Mouse (Mus musculus) layer of hippocampus, adult 9-11 months (tissue): Measurements from ENCODE around the gene Gm10260.

Source experiments
- DNase-seq: peaks from one replicate; pipeline ENCODE4 v3.0.0; 2022

Gene Gm10260

DNA sequence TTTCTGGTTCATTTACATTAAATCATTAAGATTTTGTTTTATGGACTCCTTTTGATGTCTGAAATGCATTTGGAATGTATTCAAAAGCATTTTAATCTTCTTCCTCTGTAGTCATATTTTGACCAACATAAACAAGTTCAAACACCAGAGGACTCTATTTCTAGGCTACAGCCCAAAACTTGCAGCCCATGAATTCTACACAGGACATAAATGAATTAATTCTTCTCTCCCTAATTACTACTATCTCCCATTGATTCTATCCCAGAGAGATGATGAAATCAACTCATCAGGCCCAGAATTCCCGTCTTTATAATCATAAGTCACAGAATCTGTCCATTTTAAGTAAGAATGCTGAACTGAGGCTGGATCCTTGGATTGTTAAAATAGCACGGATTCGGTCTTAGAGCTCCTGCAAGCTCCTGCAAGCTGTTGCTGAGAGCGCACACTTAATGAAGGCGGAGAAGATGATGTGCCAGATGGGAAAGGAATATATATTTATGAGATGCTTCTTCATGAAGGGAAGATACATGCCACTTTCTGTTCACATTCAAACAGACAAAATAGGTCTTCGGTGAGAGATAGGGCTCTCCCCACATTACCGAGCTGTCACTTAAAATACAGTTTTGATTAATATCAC is 7.7 kb upstream of the Gm10260 start:
- DNase-seq = peak; percentile 59

- no peak for DNase-seq
Measured at GRCm38 (mm10) chr13:97766600-97766999, 6.2 kb upstream of the Gm10260 start.

DNA sequence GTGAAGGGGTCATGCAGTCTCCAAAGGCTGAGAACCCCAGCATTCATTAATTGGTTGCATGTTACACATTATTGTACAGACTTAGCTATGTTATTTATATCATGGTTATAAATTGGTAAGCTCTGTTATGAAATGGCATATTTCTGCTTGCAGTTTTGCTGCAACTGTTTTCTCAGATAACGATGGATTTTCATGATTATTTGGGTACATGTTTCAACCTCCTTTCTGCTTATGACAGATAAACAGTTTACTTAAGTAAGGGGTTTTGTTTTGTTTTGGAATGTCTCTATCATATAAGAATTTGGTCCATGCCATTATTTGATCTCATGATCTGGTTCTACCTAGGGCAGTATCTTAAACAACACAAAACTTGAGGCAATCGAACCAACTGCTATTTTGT is 5.5 kb upstream of the Gm10260 start:
- no peak for DNase-seq

- DNase-seq = no peak
Measured at GRCm38 (mm10) chr13:97764067-97764466, 3.6 kb upstream of the Gm10260 start.

GRCm38 (mm10) chr13:97763436-97763835 is 3.0 kb upstream of the Gm10260 start:
- no peak for DNase-seq

DNA sequence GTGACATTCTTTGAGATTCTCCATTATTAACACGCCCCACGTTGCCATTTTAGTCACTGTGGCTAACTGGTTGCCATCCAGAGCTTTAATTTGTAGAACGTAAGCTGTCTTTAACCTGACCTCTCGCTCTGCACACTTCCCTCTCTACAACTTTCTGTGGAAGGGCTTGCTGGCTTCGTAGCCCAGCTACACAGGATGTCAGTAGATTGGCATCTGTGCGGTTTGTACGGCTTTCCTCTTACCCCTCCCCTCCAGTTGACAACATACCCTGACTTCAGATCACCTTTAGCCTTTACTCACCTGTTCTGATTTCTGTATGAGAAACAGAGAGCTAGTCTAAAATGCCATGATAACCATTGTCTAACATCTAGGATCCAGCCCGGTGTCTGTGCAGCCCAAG is 1.7 kb upstream of the Gm10260 start:
- no peak for DNase-seq

- DNase-seq = no peak
Measured at GRCm38 (mm10) chr13:97757033-97757432, 3.4 kb downstream of the Gm10260 start.

DNA sequence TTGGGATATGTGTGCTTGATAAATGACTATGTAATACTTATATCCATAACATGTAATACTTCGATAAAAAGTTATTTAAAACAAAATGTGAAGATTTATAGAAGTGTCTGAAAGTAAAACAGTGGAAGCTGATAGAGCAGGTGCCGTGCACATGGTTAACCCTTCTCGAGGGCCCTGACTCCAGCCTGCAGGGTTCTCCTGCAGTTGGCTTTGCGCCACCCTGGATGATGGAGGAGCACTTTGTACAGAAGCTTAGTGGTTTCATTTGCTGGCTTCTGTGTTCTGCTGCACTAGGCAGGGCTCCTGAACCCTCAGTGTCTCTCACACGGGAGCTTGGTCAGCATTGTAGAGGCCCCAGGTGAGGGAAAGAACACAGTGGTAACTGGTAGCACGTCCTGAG is 4.3 kb downstream of the Gm10260 start:
- DNase-seq = no peak

DNA sequence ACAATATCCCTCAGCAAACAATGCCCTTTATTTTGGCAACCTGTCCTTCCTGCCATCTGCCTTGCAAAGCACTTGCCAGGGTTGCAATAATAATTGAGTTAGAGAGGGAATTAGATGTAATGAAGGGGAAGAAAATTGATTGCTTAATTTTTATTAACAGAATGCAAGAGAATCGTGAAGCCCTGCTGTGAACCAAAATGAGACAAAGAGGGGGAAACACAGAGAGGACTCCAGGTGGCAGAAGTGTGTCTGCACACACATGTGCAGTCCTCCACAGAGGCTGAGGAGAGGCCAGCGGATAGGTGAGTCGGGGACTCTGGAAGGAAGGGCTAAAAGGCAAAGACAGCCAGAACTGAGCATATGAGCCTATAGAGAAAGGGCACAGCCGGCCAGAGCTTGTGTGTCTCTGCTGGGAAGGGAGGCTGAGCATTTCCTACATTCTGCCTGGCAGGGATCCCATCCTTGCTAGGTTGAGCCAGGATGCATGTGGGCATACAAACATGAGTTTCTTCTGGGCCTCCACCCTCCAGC is 9.5 kb downstream of the Gm10260 start:
- DNase-seq = peak; percentile 35

DNA sequence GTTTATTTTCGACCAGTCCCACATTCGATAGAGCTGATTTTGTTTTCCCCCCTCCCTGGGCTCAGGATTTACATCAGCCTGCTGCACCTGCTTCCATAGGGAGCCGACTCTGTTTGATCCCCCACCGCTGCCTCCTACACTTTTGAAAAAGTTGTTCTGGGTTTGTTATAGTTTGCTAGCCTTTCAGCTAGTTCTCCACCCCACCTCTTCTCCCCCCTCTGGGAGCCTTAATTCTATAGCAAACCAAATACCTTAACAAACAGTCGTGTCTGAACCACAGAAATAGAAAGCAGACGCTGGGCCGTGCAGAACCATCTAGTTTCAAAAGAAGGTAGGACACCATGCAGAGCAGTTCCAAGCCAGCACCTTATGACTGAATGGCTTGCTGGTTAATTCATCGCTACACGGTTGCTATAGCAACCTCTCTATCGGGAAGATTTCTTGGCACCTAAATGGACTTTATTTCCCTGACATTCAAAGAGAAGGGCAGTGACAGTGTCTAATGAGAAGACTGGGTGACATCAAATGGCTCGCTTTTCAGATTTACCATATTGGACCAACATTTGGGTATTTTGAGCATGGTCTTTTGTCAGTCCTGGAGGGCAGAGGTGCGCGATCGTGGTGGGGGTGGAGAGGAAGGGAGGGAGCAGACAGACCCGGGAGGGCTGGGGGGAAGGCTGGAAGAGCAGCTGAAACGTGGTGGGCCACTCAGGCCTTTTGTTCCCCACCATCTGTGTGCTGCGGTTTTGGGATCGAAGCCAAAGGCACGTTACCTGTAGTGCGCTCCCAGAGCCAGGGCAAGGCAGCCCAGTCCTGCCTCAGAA is 13.2 kb downstream of the Gm10260 start:
- peak; percentile 45 for DNase-seq

DNA sequence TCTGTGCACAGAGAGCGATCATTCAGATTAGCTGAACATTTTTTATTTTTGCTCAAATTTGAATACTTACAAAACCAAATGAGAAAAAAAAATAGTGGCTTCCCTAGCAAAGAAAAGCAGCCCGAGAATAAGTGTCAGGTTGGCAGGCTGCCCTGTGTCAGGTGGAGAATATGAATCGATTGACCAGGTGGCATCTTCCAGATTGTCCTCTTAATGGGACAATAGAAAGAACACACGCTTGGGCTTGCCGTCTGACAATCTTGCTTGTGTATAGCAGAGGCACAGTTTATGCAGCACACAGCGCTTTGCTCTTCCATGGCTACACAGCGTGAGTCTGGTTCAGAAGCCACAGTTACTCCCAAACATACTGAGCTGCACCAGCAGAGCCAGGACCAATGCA is 15.8 kb downstream of the Gm10260 start:
- no peak for DNase-seq

DNA sequence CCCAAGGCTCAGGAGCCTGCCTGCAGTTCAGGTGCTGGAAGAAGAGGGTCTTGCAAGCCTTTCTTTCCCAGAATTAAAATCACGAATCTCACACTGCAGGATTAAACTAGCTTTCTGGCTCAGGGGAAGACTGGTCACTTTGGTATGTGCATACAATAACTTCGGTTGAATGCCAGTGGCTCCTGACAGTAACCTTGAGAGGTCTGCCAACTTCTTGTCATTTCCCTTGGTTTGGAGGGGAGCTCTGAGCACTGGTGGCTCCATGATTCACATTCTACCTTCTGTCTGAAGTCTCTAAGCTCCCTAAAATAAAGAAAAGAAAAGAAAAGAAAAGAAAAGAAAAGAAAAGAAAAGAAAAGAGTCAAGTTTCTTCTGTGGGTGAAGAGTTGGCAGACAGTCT is 16.4 kb downstream of the Gm10260 start:
- DNase-seq = no peak

GRCm38 (mm10) chr13:97743229-97743988 is 17.0 kb downstream of the Gm10260 start:
- no peak for DNase-seq

- no peak for DNase-seq
Measured at GRCm38 (mm10) chr13:97735931-97736330, 24.5 kb downstream of the Gm10260 start.

DNA sequence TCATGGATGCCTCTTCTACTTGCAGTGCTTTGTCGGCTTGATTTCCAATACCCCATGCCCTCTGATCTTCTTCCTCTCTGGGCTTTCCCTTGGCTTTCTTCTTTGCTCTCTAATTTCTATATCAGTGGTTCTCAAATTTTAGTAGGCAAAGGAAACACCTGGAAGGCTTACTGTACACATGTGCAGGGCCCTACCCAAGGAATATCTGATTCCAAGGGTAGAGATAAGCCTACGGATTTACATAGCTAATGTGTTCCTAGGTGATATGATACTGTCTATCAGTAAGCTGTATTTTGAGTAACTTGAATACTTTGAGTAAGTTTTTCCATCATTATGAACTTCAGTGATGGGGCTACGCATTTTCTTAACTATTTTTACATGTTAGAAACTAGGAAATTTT is 25.7 kb downstream of the Gm10260 start:
- DNase-seq = no peak

- no peak for DNase-seq
Measured at GRCm38 (mm10) chr13:97725160-97725825, 35.1 kb downstream of the Gm10260 start.

GRCm38 (mm10) chr13:97724551-97724950 is 35.9 kb downstream of the Gm10260 start:
- DNase-seq = no peak

DNA sequence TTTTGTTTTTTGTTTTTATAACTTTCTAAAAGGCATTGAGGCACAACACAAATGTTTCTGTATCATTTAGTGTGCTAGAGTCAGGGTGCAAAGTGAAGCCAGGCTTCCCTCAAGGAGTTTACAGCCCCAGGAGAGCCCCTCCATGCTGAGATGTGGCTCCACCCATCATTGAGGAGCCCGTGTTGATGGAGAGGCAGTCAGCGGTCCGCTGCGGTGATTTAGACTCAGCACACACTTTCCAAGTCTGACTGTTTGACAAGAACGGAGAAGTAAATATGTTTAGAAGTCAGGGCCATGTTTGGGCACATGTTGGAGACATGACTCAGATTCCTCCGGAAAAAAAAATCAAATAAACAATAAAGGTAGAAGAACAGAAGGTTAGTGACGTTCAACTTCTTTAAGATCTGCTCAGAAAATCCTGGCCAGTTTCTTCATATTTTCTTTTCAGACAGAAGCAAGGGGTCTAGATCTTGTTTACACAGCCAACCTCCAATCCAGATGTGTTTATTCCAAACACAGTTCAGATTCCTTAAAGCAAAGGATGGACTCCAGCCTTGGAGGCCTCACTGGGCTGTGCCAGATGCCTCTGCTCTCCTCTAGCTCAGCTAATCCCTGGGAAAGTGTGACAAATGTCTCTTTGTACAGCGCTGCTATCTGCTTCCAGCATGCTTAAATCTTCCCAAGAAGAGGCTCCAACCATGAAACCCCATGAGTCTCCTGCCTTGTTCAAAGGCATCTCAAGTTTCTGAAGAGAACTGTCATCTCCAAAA is 47.7 kb downstream of the Gm10260 start:
- no peak for DNase-seq

- DNase-seq = no peak
Measured at GRCm38 (mm10) chr13:97711510-97711909, 48.9 kb downstream of the Gm10260 start.
